Mouse (Mus musculus) lung, embryonic 15.5 days (tissue): Measurements from ENCODE around the gene Olfr204. TPM values are rescaled to one million over a fixed set of nuclear protein-coding genes. Genes with fewer than 3 reads are reported as not detected.
"Not testable (repeated sequence)": the region's sequence is repeated elsewhere in the genome, so short reads cannot be mapped to it uniquely, and the experiment has no call there.

Experiments used
- ATAC-seq: fragments of 200-750 bp; cut with Nextera tagmentation; 2 replicates; pipeline ENCODE4 v1.8.0; 2017; ENCODE audit warnings: moderate number of reproducible peaks, borderline replicate concordance; ENCODE audit not compliant: low FRiP score, low TSS enrichment; ENCODE audit errors: extremely low read depth
- H3K27ac ChIP-seq: fragments of 300-500 bp; sonication (generic); 2 replicates; pipeline ENCODE4 v1.5.1; 2015; ENCODE audit warnings: moderate library complexity, mild to moderate bottlenecking, inconsistent platforms
- H3K27me3 ChIP-seq: fragments of 300-500 bp; sonication (generic); 2 replicates; pipeline ENCODE4 v1.6.1; 2015; ENCODE audit warnings: inconsistent platforms
- H3K36me3 ChIP-seq: fragments of 300-500 bp; sonication (generic); 2 replicates; pipeline ENCODE4 v1.6.1; 2015; ENCODE audit warnings: inconsistent platforms
- H3K4me1 ChIP-seq: fragments of 300-500 bp; sonication (generic); 2 replicates; pipeline ENCODE4 v1.6.1; 2015; ENCODE audit warnings: inconsistent platforms
- H3K4me2 ChIP-seq: fragments of 300-500 bp; sonication (generic); 2 replicates; pipeline ENCODE4 v1.6.1; 2015; ENCODE audit warnings: inconsistent platforms, mild to moderate bottlenecking, moderate library complexity
- H3K4me3 ChIP-seq: fragments of 300-500 bp; sonication (generic); 2 replicates; pipeline ENCODE4 v1.5.1; 2015; ENCODE audit warnings: mild to moderate bottlenecking, inconsistent platforms
- H3K9ac ChIP-seq: fragments of 300-500 bp; sonication (generic); 2 replicates; pipeline ENCODE4 v1.6.1; 2015; ENCODE audit warnings: inconsistent platforms
- H3K9me3 ChIP-seq: fragments of 300-500 bp; sonication (generic); 2 replicates; pipeline ENCODE4 v1.6.1; 2016; ENCODE audit warnings: inconsistent platforms
- WGBS: fragments of 180-500 bp; shearing (Covaris S2); methylation state at CpG from one replicate; pipeline ENCODE4 v1.1.7; 2015; 5-methylcytosine and 5-hydroxymethylcytosine counted together
- polyA plus RNA-seq: library from polyadenylated mRNA; unstranded; fragments of >200 nt; fragmentation: Nextera tagmentation; extraction: Ambion mirVana; gene quantifications from 2 replicates; pipeline ENCODE4 v1.2.1, GENCODE M21; 2015

Gene Olfr204
- polyA plus RNA-seq = not detected in 2 replicates

GRCm38 (mm10) chr16:59318148-59318547, at the start of gene Olfr204:
Gene Olfr204 (minus strand): TSS chr16:59318248.
- H3K4me3 ChIP-seq = no peak within 1 kb of the TSS

DNA sequence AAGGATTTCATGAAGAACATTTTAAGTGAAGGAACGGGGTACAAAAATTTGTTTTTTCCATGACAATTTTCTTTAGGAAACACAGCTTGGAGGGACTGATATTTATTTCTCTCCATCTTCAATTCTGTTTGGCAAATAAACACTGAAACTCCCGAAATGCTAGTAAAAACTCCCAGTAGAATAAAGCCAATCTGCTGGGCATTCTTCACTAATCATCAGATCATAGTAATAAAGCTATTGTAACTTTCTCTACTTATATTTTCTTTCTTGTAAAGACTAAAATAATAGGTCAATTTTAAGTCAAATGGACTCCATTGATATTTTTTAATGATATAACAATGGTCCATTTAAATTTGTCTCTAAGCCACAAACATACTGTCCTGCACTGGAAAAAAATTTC, 45.8 kb upstream of the Olfr204 start, which contains the start of gene Olfr209:
TSS of gene Olfr209 (minus strand) at position 101 of the 400 bp plus-strand sequence.
- 67% methylated on average over 2 of the region's 2 CpGs for WGBS
- no peaks in the 10 kb centered on the region for H3K27me3 ChIP-seq
- no peak within 1 kb of the TSS for H3K27ac ChIP-seq
- H3K4me2 ChIP-seq = no peak within 1 kb of the TSS
- H3K36me3 ChIP-seq = no peaks in the 10 kb centered on the region
- H3K4me3 ChIP-seq = no peak within 1 kb of the TSS
- H3K9ac ChIP-seq = no peak within 1 kb of the TSS
- H3K9me3 ChIP-seq = no peaks in the 10 kb centered on the region
- no peak for ATAC-seq
- H3K4me1 ChIP-seq = no peaks in the 10 kb centered on the region

More at GRCm38 (mm10) chr16:59318148-59318547, at the start of gene Olfr204:
- Histone ChIP-seq H3K4me1 (no peaks in the 10 kb centered on the region), H3K27ac (no peak within 1 kb of the TSS), H3K36me3 (no peaks in the 10 kb centered on the region), H3K9ac (no peak within 1 kb of the TSS), H3K27me3 (no peaks in the 10 kb centered on the region), H3K9me3 (no peaks in the 10 kb centered on the region), H3K4me2 (no peak within 1 kb of the TSS)
- ATAC-seq = no peak

- H3K27ac ChIP-seq = no peak within 1 kb of the TSS
- H3K4me3 ChIP-seq = no peak within 1 kb of the TSS
- 83% methylated on average over 1 of the region's 1 CpGs for WGBS
- ATAC-seq = no peak
- no peak within 1 kb of the TSS for H3K4me2 ChIP-seq
- no peaks in the 10 kb centered on the region for H3K36me3 ChIP-seq
- no peaks in the 10 kb centered on the region for H3K27me3 ChIP-seq
- H3K9me3 ChIP-seq = no peaks in the 10 kb centered on the region
- no peaks in the 10 kb centered on the region for H3K4me1 ChIP-seq
- no peak within 1 kb of the TSS for H3K9ac ChIP-seq
Observed at GRCm38 (mm10) chr16:59349146-59349545, 31.1 kb upstream of the Olfr204 start, which contains the start of gene Olfr206. Gene Olfr206 (minus strand): TSS chr16:59349246.

GRCm38 (mm10) chr16:59331038-59331437, 13.0 kb upstream of the Olfr204 start, which contains the start of gene Olfr205:
Gene Olfr205 (minus strand): TSS chr16:59331138.
- Histone ChIP-seq H3K27me3 (no peaks in the 10 kb centered on the region), H3K4me3 (no peak within 1 kb of the TSS), H3K27ac (no peak within 1 kb of the TSS), H3K36me3 (no peaks in the 10 kb centered on the region), H3K4me2 (no peak within 1 kb of the TSS), H3K9ac (no peak within 1 kb of the TSS), H3K4me1 (no peaks in the 10 kb centered on the region), H3K9me3 (no peaks in the 10 kb centered on the region)
- ATAC-seq = no peak

GRCm38 (mm10) chr16:59323262-59323661, 5.2 kb upstream of the Olfr204 start:
- WGBS = 39% methylated on average over 1 of the region's 1 CpGs

DNA sequence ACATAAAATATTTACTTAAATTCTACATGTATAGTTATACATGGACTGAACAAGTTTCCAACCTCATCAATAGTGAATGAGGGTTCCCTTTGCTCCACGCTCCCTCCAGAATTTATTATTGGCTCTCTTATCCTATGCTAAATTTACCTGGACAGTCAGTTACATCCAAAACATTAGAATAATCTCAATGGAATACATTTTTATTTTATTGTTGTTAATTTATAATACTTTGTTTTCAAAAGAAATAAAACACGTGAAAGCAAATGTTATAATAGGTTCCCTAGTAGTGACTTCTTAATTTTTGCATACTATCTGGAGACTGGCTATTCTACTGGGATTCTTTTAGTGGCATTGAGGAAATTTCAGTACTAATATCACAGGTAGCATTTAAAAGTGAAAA, 19.5 kb downstream of the Olfr204 start, which contains the start of gene Olfr203:
TSS of gene Olfr203 (plus strand) at position 301 of the 400 bp plus-strand sequence.
- Histone ChIP-seq H3K36me3 (no peaks in the 10 kb centered on the region), H3K4me1 (no peaks in the 10 kb centered on the region), H3K4me2 (no peak within 1 kb of the TSS), H3K4me3 (no peak within 1 kb of the TSS), H3K27me3 (no peaks in the 10 kb centered on the region), H3K9me3 (no peaks in the 10 kb centered on the region), H3K27ac (no peak within 1 kb of the TSS), H3K9ac (no peak within 1 kb of the TSS)
- ATAC-seq = no peak
- WGBS = 81% methylated on average over 2 of the region's 2 CpGs

More at GRCm38 (mm10) chr16:59323262-59323661, 5.2 kb upstream of the Olfr204 start:
- not testable (repeated sequence) for H3K27me3 ChIP-seq, H3K4me3 ChIP-seq, H3K27ac ChIP-seq, H3K36me3 ChIP-seq, H3K4me2 ChIP-seq, H3K9ac ChIP-seq, H3K4me1 ChIP-seq, ATAC-seq, H3K9me3 ChIP-seq

DNA sequence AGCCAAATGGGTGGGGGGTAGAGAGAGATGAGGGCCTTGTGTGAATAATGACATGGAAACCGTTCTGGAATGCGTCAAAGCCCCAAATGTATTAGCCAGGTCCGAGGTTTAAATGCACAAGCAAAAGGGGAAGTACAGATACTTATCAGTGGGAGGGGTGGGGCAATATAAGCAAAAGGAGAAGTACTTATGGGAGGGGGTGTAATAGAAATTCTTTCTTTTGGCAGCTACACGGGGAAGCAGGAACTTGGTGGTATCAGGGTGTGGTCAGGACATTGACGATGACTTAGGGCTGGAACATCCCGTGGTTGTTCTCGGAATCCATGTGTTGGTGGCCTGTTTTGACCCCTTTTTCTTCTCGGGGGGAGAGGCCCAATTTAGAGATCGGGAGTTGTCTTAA, 30.5 kb downstream of the Olfr204 start:
- 76% methylated on average over 9 of the region's 9 CpGs for WGBS
- H3K27me3 ChIP-seq, ATAC-seq, H3K4me3 ChIP-seq, H3K9me3 ChIP-seq, H3K36me3 ChIP-seq, H3K4me1 ChIP-seq, H3K27ac ChIP-seq, H3K9ac ChIP-seq, H3K4me2 ChIP-seq: not testable (repeated sequence)

GRCm38 (mm10) chr16:59286693-59287092, 31.4 kb downstream of the Olfr204 start, which contains the start of gene Olfr202:
Gene Olfr202 (minus strand): TSS chr16:59286793.
- no peaks in the 10 kb centered on the region for H3K36me3 ChIP-seq
- no peak within 1 kb of the TSS for H3K4me2 ChIP-seq
- WGBS = 74% methylated on average over 1 of the region's 1 CpGs
- no peak within 1 kb of the TSS for H3K27ac ChIP-seq
- H3K9ac ChIP-seq = no peak within 1 kb of the TSS
- no peak within 1 kb of the TSS for H3K4me3 ChIP-seq
- H3K27me3 ChIP-seq = no peaks in the 10 kb centered on the region
- H3K4me1 ChIP-seq = no peaks in the 10 kb centered on the region
- ATAC-seq = no peak
- no peaks in the 10 kb centered on the region for H3K9me3 ChIP-seq

GRCm38 (mm10) chr16:59283476-59283875, 34.6 kb downstream of the Olfr204 start:
- Histone ChIP-seq H3K27ac (no peak overlapping the region), H3K4me3 (no peak overlapping the region), H3K27me3 (no peaks in the 10 kb centered on the region), H3K4me1 (no peaks in the 10 kb centered on the region), H3K36me3 (no peaks in the 10 kb centered on the region), H3K4me2 (no peak overlapping the region), H3K9me3 (no peaks in the 10 kb centered on the region), H3K9ac (no peak overlapping the region)
- WGBS = 26% methylated on average over 1 of the region's 1 CpGs
- no peak for ATAC-seq

DNA sequence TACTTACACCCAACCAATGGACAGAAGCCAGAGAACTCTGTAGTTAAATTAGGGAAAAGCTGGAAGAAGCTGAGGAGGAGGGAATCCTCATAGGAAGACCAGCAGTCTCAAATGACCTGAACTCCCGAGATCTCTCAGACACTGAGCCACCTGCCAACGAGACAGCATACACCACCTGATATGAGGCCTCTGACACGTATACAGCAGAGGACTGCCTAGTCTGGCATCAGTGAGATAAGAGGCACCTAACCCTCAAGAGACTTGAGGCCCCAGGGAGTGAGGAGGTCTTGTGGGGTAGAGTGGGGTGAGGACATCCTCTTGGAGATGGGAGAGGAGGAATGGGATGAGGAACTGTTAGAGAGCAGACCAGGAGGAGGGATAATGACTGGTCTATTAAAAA, 37.5 kb downstream of the Olfr204 start:
- no peaks in the 10 kb centered on the region for H3K36me3 ChIP-seq
- no peak overlapping the region for H3K27ac ChIP-seq
- no peak overlapping the region for H3K4me3 ChIP-seq
- no peaks in the 10 kb centered on the region for H3K27me3 ChIP-seq
- no peak for ATAC-seq
- no peak overlapping the region for H3K9ac ChIP-seq
- H3K4me2 ChIP-seq = no peak overlapping the region
- WGBS = 48% methylated on average over 3 of the region's 3 CpGs
- no peaks in the 10 kb centered on the region for H3K4me1 ChIP-seq
- no peaks in the 10 kb centered on the region for H3K9me3 ChIP-seq

GRCm38 (mm10) chr16:59272532-59272931, 45.5 kb downstream of the Olfr204 start, which contains the start of gene Olfr201:
Gene Olfr201 (minus strand): TSS chr16:59272632.
- not testable (repeated sequence) for H3K36me3 ChIP-seq
- 82% methylated on average over 4 of the region's 4 CpGs for WGBS

DNA sequence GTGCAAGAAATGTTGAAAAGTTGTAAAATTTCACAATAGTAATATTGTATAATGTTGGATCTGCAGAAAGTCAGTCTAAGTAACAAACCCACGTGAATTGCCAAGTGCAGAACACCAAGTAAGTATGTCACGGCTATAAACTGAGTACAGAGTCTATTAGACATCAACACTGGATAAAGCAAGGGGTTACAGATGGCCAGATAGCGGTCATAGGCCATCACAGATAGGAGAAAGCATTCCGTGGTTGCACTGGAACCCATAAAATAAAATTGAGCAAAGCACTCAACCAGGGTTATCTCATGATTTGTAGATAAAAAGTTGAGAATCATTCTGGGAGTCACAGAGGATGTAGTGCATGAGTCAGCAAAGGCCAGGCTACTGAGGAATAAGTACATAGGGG, 49.0 kb downstream of the Olfr204 start:
- H3K4me1 ChIP-seq, H3K27ac ChIP-seq, H3K4me2 ChIP-seq, H3K27me3 ChIP-seq, ATAC-seq, H3K4me3 ChIP-seq, H3K9me3 ChIP-seq, H3K36me3 ChIP-seq, H3K9ac ChIP-seq: not testable (repeated sequence)
- WGBS = 68% methylated on average over 4 of the region's 4 CpGs

More at GRCm38 (mm10) chr16:59272532-59272931, 45.5 kb downstream of the Olfr204 start, which contains the start of gene Olfr201:
- not testable (repeated sequence) for ATAC-seq, H3K4me2 ChIP-seq, H3K4me3 ChIP-seq, H3K9ac ChIP-seq, H3K27me3 ChIP-seq, H3K9me3 ChIP-seq, H3K4me1 ChIP-seq, H3K27ac ChIP-seq
